Mouse (Mus musculus) kidney, adult 9 months (tissue): ENCODE measurements around the gene Trmo.

Source experiments
- DNase-seq: peaks from one replicate; pipeline ENCODE4 v3.0.0; 2022

Trmo gene

DNA sequence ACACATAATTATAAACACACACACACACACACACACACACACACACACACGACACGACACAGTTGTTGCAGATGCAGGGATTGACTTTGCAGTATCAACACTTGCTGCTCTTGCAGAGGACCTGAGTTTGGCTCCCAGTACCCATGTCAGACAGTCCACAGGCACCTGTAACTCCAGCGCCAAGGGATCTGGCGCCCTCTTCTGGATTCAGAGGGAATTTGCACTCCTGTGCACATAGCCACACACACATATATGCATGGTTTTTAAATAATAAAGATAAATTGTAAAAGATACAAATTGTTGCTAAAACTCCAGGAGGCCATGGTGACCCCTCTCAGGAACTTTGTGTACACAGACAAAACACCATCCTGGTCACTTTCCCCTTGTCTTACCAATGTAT, 20.2 kb downstream of the Trmo start:
- DNase-seq, result no peak

DNA sequence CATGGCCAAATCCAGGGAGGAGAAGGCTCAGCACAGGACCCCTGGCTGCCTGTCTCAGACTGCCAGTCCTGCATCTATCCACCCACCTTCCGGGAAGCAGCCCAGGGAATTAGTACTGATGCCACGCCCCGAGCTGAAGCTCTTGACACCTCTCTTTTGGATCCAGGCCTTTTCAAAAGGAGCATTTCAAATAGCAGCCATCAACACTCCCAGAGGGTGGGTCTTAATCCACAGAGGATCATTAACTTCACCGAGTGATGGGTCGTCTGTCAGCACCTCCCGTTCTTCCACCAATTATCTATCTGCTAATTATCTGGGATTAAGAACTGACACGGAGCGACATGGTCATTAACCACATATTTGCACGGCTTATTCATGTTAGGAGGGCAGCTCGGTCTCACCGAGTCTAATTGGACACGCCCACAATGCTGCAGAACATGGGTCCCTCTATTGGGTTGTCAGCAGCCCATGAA, 21.7 kb downstream of the Trmo start:
- DNase-seq, result no peak

DNA sequence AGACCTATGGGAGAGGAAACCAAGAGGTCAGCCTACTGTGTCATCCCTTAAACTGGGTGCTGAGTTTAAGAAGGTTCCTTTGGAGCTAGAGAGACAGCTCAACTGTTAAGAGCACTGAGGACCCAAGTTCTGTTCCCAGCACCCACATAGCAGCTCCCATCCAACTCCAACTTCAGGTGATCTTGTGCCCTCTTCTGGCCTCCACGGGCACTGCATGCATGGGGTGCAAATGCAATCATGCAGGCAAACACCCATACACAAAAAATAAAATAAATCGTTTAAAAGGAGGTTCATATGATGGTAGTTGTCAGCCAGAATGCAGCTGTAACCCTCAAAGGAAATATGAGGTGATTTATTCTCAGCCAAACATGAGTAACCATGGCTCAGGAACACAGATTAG, 24.9 kb downstream of the Trmo start:
- no peak for DNase-seq

DNA sequence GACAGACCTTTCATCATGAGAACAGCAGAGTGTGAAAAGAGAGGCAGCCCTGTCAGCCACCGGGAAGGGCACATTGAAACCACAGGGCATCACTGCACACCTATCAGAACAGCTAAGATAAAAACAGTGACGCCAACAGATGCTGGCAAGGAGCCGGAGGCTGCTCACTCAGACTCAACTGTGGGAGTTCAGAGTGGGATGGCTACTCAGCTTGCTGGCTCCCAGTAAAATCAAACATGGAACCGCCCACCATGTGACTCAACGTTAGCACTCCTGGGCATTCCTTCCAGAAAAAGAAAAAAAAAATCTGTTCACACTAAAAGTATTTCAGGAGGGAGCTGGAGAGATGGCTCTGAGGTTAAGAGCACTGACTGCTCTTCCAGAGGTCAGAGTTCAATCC, 28.0 kb downstream of the Trmo start:
- DNase-seq, result no peak

DNA sequence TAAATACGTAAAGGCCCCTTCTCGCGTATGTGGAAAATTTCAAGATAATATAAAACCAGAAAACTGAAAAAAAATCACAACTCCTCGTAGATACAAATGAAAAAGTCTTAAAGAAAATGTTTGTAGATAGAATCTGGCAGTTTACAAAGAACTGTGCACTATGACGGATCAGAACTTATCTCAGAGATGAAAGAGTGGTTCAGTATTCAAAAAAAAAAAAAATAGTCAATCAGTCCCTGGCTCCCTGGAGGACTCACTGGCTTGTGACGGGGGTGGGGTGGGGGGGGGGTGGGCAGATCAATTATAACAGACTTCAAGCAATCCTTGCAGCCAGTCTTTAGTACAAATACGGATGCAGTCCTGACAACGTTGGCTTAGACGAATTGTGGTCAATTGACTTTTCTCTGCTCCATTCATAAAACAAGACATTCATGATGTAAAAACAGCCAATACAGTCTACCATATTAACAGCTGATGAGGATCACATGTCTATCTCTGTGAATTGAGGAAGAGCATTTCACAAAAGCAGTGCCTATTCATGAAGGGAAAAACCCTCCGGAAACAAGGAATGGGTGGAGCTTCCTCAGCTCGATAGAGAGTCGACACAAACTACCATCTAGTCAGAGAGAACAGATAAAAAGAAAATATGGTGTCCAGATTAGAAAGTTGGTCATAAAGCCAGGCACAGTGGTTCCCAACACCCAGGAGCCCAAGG, 29.5 kb downstream of the Trmo start:
- DNase-seq, result no peak

DNA sequence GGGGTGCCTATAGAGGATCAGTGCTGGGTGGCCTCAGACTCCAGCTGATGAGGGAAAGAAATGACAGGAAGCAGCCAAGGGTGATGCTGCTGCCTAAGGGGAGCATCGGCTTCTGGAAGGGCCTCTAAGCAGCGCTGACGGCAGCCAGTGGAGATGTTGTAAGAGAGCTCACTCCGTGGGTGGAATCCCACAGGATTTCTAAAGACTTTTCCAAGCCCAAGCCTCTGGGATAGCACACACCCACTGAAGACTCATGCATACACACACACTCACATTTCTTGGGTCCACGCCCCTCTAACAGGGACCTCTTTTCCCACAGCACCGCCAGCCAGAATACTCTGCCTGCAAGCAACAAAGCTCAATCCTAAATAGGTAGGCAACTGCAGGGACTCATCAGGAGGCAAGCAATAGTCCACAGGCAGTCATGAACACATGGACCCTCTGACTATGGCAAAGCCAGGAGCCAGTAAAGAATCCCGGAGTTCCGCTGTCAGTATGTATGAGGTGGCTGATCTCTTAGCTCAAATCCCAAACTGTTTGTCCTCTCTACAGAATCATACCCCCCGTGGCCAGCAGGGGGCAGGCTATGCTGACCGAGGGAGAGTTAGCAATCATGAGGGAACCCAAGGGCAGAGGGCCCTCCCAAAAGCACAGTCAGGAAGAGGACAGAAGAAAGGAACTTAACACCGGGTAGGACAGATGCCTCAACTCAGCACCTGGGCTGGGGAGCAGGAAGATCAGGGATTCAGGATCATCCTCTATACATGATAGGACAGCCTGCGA, 32.7 kb downstream of the Trmo start:
- DNase-seq, result peak; percentile 50

DNA sequence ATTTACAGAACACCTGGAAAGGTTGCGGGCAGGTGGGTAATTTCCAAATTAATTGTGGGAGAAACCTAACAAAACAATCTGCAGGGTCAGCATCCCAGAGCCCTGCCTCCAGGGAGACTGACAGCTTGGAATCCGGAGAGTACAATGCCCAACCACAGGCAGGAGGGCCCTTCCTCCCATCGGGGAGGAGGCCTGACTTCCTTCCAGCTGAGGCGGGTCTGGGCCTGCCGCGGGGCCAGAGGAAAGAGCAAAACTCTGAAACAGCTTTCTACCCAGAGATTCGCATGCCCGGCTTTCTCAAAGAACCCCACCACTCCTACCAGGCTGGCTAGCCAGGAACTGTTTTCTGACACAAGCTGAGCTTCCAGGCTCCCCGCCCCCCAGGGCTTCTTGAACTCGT, 36.2 kb downstream of the Trmo start:
- no peak for DNase-seq

DNA sequence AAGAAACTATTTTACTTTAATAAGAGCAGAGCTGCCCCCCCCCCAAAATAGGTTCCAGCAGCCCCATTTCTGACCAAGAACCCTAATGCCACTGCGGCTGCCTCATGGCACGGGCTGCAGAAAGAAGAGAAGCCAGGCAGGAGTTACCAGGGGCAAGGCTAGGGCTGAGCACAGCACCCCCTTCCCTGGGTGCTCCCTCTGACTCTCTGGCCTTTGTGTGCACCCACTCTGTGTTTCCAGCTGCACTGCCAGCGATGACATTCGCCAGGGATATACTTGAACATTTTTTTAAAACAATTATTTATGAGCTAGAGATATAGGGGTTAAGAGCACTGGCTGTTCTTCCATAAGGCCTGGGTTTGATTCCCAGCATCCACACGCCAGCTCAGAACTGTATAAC, 39.7 kb downstream of the Trmo start:
- no peak for DNase-seq

DNA sequence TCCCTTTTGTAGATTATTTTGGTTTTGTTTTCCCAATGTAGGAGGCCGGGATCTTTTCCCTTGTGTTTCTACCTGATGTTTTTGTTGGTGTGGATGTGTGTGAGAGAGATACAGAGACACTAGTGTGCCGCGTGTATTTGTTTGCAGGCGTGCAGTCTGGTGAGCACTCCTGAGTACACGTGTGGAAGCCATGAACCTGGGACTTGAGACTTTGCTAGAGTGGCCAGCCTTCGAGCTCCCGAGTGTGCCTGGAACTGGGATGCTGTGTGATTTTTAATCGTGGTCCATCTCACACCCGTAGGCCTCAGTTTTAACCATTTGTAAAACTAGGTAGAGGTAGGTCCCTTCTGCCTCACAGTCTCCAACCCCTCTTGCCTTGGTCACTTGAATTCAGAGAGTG, 40.3 kb downstream of the Trmo start:
- no peak for DNase-seq

DNA sequence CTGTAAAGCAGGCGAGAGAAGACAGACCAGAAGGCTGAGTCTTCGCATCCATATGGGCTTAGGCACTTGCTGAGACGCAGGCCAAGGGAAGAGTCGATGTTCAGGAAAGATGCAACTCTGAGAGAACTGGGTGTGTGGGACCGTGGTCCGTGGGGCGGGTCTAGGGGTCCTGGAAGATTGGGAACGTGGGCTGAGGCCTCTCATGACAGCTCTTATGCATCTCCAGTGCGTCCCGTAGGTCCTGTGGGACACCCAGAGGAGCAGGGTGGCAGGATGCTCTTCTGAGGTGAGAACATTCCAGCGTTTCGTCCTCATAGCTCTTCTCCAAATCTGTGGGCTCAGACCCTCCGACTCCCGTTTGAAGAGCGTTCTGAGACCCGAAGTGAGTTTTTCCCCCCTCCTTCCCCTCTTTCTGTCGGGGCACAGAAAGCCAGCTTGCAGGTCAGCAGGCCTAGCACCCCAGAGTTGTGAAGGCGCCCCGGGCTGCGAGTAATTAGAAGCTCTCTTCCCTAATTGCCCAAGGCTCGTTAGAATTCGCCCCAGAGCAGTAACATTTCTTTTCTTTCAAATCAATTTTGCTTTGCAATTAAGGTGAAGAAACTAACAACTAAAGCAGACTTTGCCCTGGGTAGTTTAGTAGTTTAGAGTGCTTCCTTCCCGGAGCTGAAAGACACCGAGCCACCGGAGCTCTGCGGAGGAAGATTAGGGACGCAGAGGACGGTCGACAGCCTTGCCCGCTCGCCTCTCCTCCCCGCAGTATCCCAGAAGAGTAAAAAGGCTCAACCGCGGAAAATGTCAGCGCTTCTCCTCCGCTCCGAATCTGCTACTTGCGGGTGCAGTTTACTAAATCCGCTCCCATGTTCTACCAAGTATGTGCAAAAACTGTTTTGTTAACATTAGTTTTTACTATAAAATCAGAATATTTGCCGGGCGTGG, 41.4 kb downstream of the Trmo start:
- no peak for DNase-seq

DNA sequence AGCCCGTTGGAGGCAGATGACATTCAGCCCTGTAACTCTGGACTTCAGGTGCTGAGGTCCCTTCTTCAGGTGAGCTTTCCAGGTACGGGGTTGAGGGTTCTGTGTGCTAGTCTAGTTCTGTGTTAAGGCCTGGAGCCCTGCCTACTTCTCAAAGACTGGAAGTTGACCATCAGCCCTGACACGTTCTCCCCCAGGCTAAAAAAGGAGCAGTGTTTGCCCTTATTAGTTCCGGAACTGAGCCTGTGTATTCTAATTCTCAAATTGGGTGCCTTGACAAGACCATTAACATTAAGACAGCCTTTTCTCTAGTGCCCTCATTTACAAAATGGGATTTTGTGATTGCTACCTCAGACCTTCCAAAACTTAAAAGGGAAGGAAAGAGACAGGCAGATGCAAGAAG, 42.1 kb downstream of the Trmo start:
- DNase-seq, result no peak

DNA sequence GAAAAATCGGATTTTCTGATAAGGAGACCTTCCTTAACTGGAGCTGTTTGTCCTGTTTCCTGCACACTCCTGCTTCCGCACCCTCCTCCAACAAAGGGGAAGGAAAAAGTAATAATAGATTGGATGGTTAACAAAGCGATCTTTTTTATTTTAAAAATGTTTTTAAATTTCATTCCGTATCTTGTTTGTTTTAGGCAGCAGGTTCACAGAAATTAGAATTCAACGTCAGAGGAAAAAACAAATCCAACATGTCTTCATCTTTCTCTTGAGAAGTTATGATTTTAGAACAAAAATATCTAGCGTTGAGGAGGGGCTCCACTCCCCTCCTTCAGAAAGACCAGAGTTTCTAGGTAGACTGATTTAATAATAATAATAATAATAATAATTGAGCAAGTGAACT, 43.0 kb downstream of the Trmo start:
- DNase-seq, result no peak

DNA sequence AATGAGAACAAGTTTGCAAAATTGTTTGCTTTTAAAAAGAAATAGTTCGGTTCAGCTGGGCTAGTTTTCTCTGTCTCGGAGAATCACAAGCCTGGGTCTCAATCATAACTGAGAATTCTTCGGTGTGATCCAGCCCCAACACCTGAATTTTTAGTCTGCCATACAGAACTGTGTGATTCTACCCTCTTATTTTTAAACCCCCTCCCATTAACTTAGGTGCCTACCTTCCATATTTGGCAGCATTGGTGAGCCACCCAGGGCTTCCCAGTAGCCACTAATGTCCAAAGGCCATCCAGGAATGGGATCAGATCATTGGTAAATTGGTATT, 43.5 kb downstream of the Trmo start:
- DNase-seq, result no peak

DNA sequence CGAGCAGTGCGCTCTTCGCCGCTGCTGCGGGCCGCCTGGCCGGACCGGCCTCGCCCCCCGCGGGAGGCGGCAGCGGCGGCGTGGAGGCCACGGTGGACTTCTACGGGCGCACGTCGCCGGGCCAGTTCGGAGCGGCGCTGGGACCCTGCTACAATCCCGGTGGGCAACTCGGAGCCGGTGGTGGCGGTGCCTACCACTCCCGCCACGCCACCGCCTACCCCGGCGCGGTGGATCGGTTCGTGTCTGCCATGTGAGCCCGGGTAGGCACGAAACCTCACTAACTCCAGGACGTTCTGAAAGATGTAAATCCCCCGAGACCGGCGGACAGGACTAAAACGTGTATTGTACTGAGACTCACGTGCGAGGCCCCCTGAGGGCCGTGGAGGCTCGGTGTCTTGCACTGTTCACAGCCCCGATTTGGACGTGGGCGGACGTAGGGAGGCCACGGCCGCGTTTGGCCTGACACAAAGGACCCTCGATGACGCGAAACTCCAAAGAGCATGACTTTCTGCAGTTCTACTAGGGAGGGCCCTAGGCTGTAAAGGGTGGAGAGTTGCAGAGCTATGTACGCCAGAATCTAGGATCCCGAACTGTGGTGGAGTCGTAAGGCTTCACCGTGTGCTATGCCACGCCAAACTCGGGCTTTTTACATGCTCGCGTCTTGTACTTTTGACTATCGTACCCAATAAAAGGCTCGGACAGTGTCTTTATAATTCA, 44.0 kb downstream of the Trmo start:
- DNase-seq, result no peak

DNA sequence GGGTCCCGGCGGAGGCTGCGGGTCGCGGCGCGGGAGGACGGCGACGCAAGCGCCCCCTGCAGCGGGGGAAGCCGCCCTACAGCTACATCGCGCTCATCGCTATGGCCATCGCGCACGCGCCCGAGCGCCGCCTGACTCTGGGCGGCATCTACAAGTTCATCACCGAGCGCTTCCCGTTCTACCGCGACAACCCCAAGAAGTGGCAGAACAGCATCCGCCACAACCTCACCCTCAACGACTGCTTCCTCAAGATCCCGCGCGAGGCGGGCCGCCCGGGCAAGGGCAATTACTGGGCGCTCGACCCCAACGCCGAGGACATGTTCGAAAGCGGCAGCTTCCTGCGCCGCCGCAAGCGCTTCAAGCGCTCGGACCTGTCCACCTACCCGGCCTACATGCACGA, 44.9 kb downstream of the Trmo start:
- DNase-seq, result no peak

DNA sequence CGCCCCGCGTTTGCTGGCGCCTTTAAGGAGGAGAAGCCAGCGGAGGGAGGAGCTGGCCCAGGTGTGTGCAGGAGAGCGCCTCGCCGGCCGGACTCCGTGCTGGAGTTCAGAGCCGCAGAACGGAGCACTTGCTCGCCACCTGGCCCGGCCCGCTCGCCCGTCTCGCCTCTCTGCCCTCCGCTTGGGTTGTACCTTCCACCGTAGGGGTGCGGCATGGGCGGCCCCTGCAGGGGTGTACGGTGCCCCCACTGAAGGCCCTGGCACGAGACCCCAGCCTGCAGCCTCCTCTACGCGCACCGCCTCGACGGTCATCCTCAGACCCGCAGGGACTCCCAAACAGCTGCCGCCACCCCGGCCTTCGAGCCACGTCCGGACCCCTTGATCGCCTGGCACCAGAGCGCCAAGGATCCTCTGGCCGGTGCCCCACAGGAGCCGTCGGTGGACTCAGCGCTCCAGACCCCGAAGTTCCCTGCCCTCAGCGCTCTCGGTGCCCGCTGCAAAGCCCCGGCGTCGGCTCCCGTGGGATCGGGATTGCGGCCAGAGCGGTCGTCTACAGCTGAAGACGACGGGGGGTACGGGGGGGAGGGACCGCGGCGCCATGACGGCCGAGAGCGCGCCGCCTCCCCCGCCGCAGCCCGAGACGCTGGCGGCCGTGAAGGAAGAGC, 45.5 kb downstream of the Trmo start, which contains the start of gene Foxe1:
TSS of gene Foxe1 (plus strand) at position 14 of the 665 bp plus-strand sequence.
- DNase-seq, result no peak

DNA sequence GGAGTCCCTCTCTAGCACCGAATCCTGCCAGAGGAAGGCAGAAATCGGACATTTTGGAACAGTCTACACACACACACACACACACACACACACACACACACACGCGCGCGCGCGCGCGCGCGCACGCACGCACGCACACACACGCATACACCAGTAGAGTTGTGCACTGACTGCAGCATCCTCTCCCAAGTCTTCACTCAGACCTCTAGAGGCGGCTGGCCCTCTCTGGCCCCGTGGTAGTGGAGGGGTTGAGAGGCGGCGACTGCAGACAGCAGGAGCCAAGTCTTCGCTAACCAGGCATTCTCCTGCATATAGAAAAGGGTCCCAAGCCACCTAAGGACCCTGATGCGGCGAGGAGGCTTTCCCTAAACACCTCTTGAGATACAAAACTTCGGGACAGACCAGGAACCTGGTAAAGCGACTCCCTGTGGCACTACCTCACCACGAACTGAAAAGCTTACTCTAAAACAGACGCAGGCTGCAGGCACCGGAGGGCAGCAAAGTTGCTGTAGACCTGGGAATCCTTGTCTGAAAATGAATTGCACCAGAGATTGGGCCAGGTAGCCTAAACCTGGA, 46.4 kb downstream of the Trmo start:
- no peak for DNase-seq

DNA sequence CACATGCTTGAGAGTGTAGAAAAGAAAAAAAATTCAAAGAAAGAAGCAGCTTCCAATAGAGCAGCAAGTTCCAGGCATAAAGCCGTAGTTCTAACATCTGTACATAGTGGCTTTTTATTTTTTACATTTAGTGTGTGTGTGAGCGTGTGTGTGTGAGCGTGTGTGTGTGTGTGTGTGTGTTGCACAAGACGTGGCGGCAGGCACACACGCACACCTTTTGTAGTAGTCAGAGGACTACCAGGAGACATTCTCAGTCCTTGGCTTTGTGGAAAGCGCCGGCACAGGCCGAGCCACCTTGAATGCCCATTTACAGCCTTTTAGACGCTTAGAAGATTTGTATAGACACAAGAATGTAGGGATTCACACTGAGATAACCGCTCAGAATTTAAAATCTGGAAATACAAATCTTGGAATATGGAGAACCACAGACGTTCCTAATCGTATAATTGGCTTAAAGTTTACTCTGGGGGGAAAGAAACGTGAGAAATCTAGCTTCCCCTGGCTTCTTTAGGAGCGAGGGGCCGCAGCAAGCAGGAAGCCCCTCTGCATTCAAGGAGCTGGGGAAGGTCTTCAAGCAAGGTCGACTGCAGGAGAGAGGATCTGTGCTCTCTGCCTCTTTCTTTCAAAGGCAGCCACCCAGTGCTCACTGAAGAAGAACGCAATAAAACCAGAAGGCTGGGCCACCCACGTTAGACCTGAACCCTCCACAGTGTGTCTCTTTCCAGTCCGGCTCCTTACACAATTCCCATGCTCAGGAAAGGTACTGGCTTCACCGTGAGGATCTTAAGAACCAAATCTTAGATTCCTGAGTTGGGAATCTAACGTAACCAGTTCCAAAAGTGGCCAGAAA, 47.2 kb downstream of the Trmo start:
- no peak for DNase-seq

DNA sequence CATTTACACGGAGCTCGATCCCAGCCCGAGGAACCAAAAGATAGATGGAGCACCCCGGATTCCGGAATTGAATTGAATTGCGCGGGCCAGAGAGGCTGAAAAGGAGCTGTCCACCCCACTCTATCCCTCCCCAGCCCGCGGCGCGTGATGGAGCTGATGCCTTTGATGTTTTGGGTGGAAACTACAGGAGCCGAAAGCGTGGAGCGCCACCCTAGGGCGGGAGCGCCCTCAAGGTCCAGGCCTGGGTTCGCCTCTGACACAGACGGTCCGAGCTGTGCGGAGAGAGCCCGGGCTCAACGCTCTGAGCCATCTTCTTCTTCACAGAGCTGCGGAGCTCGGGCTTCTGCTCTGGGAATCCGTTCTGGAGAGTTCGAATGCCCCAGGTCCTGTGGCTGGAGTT, 49.7 kb downstream of the Trmo start:
- no peak for DNase-seq

DNA sequence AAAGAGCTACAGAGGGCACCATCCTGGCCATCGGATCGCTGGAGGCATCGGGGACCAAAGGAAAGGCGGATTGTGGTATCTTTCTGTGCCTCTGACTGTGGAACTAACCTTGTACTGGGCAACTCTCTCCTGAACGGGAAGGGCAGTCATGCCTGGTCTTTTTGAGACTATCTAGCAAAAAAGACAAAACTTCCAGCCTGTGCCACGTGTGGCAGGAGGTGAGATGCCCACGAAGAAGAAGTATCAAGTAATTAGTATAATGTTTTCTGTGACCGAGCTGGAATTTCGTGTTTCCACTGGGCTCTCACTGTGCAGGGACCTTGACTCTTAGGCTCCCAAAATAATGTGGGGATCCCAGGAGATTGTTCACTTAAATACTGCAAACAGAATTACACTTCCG, 50.2 kb downstream of the Trmo start:
- DNase-seq, result no peak

DNA sequence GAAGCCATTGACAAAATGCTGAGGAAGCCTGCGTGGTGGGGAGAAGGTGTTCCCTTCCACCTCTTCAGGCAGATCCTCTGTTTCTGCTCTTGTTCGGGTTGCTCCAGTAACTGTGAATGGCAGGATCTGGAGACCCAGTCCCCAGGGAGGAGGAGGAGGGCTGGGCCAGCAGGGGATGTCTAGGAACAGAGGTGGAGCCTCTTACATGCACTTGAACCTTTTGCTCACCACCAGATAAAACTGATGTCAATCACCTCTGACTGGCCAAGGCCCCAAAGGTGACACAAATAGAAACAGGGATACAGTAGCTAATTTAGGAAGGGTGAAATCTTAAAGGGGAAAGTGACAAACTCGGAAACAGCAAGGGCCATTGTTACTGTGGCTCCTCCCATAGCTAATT, 51.2 kb downstream of the Trmo start:
- DNase-seq, result no peak
